Mouse (Mus musculus): Measurements from ENCODE around the gene Gm5475. TPM values are rescaled to one million over a fixed set of nuclear protein-coding genes. Genes with fewer than 3 reads are reported as not detected.

Gm5475 gene
- polyA plus RNA-seq (2012; rRNA removed): not detected in 2 replicates

DNA sequence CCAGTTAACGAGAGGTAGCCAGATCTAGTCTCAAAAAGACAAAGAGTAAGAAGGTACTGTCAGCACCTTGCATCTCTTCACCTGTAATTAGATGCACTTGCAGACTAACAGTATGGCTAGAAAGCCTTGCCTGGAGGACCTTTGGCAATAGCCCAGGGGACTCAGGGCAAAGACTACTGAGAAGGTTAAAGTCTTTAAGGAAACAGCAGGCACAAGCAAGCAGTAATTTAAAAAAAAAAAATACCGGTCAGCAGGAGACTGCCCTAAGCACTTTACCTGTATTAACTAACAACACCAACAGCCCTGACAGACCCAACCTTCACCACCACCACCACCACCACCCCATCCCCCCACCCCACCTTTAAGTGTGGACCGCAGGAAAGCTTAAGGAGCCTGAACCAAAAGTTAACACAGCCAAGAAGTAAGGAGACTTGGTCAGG, at the start of gene Gm5475:
Gm5475 (plus strand) TSS at position 390 of the 440 bp plus-strand sequence.

DNA sequence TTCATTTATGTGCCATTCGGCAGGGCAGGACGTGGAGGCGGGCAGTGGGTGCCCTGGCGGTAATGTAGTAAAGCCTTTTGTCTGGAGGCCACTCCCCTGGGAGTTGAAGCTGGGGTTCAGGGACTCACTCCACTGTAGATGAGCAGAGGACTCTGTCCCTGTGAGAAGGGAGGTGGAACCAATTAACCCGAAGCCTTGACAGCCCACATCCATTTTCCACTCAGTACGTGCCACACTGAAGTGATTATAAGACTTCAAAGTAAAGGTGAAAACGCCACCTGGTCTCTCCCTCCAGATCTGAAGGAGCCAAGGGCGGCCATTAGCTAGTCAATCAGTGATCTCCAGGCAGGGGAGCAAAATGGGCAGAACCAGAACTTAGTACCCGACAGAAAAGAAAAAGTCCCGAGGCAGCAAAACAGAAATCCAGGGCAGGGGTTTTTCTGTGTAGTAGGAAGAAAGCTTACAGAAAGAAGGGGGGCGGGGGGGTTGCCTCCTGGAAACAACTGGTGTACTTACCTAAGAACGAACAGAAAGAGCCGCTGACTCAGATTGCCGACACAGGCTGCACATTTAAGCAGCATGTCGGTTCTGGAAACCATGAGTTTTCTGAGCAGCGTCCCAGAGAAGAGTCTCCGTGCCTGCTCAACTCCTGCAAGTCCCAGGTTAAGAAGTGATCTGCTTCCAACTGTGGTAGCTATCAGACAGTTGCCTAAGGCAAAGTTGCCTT, 2.6 kb downstream of the Gm5475 start, which contains the start of gene Slc11a2:
Slc11a2 (minus strand) TSS at position 677 of the 727 bp plus-strand sequence.

DNA sequence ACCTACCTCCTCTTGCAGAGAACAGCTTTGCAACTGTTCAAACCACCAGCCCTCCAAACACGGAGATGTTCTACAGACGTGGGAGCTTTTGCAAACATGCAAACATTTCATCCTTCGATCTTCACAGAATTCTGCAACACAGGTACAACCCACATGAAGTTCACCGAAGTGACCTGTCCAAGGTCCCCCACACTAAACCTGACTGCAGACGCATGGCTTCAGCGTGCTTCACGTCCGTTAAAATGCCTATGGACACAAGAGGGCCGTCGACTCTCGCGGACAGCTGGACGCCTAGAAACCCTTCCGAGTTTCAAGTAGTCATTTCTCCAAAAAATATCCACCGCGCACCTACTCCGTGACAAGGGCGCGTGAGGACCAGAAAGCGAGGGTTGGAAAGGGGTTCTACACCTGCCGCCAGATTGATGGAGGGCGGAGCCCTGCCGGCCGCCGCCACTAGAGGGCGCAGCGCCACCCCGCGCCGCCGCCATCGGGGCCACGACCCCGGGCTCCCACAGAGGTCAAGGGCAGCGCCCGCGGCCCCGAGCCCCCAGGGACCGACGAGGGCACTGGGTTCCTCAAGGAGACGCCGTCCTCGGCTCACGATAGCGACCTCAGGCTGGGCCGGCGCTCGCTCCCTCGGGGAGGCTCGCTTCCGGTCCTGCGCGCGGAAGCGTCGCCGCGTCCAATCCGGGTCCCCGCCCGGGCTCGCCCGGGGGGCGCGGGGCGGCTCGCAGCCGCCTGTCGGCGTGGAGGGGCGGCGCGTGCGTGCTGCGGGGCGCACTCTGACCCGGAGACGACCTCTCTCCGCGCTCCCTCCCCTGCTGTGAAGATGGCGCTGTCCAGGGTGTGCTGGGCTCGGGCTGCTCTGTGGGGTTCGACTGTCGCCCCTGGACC, 46.6 kb downstream of the Gm5475 start, which contains the start of gene Letmd1:
Letmd1 (plus strand) TSS at position 729 of the 894 bp plus-strand sequence.

Other genes with a start within 250 kb of the Gm5475 start
- 21.4 and 24.5 TPM in 2 replicates for gene Atf1, start 194.3 kb upstream of the Gm5475 start, polyA plus RNA-seq (2012; rRNA removed)
- not detected in 2 replicates for gene Tmprss12, start 141.3 kb upstream of the Gm5475 start, polyA plus RNA-seq (2012; rRNA removed)
- gene Mettl7a1, start 118.0 kb upstream of the Gm5475 start, polyA plus RNA-seq (2012; rRNA removed): 20.3 and 26.2 TPM in 2 replicates
- gene Mettl7a3, start 87.2 kb upstream of the Gm5475 start, polyA plus RNA-seq (2012; rRNA removed): not detected in 2 replicates
- gene Methig1, start 69.0 kb upstream of the Gm5475 start, polyA plus RNA-seq (2012; rRNA removed): not detected in 2 replicates
- gene Mettl7a2, start 68.9 kb upstream of the Gm5475 start, polyA plus RNA-seq (2012; rRNA removed): not detected in 2 replicates
- not detected in 2 replicates for gene Higd1c, start 57.6 kb upstream of the Gm5475 start, polyA plus RNA-seq (2012; rRNA removed)
- gene Slc11a2, start 2.9 kb downstream of the Gm5475 start, polyA plus RNA-seq (2012; rRNA removed): 16.2 and 19.2 TPM in 2 replicates
- gene Letmd1, start 46.9 kb downstream of the Gm5475 start, polyA plus RNA-seq (2012; rRNA removed): 10.1 and 11.2 TPM in 2 replicates
- gene Csrnp2, start 73.3 kb downstream of the Gm5475 start, polyA plus RNA-seq (2012; rRNA removed): 0.86 and 0.95 TPM in 2 replicates
- gene Tfcp2, start 129.9 kb downstream of the Gm5475 start, polyA plus RNA-seq (2012; rRNA removed): 3.4 and 4.8 TPM in 2 replicates
- gene Pou6f1, start 177.8 kb downstream of the Gm5475 start, polyA plus RNA-seq (2012; rRNA removed): 3.5 and 4.0 TPM in 2 replicates
- gene Dazap2, start 193.2 kb downstream of the Gm5475 start, polyA plus RNA-seq (2012; rRNA removed): 433 and 438 TPM in 2 replicates
- gene Smagp, start 214.8 kb downstream of the Gm5475 start, polyA plus RNA-seq (2012; rRNA removed): 142 and 308 TPM in 2 replicates
- gene Bin2, start 247.4 kb downstream of the Gm5475 start, polyA plus RNA-seq (2012; rRNA removed): 1.3 and 1.6 TPM in 2 replicates

All from stomach, adult 2 months (tissue).